Mouse (Mus musculus) mammary gland, adult 2 months (tissue): ENCODE measurements around the gene Klhdc9. TPM values are rescaled to one million over a fixed set of nuclear protein-coding genes. Genes with fewer than 3 reads are reported as not detected.

Experiments used
- polyA plus RNA-seq: library from polyadenylated mRNA; depleted of rRNA; stranded (reverse); fragments of >200 nt; gene quantifications from 2 replicates; pipeline ENCODE4 v1.2.3, GENCODE M21; 2012; ENCODE audit warnings: low replicate concordance; rRNA removed

Gene Klhdc9
- 0.57 and 0.85 TPM in 2 replicates for polyA plus RNA-seq

GRCm38 (mm10) chr1:171360656-171361055, at the start of gene Klhdc9:
TSS of gene Klhdc9 (minus strand) at chr1:171360798.

GRCm38 (mm10) chr1:171388376-171389102, 27.9 kb upstream of the Klhdc9 start, which contains the start of gene Arhgap30:
TSS of gene Arhgap30 (plus strand) at chr1:171388954.

GRCm38 (mm10) chr1:171369845-171370556, 9.4 kb upstream of the Klhdc9 start, which contains the start of gene Nectin4:
TSS of gene Nectin4 (plus strand) at chr1:171370099.

GRCm38 (mm10) chr1:171345225-171346094, 15.1 kb downstream of the Klhdc9 start, which contains the start of the genes Nit1 and Pfdn2:
TSS of gene Nit1 (minus strand) at chr1:171345646.
TSS of gene Pfdn2 (plus strand) at chr1:171345670.

GRCm38 (mm10) chr1:171328839-171329432, 31.7 kb downstream of the Klhdc9 start, which contains the start of gene Dedd:
TSS of gene Dedd (plus strand) at chr1:171329145.

Other genes starting within 250 kb of the Klhdc9 start
- gene Cfap126, start 246.9 kb downstream of the Klhdc9 start, polyA plus RNA-seq = 4.5 and 9.9 TPM in 2 replicates
- gene Sdhc, start 210.2 kb downstream of the Klhdc9 start, polyA plus RNA-seq = 220 and 421 TPM in 2 replicates
- gene Mpz, start 210.1 kb downstream of the Klhdc9 start, polyA plus RNA-seq = 112 and 212 TPM in 2 replicates
- gene Pcp4l1, start 164.5 kb downstream of the Klhdc9 start, polyA plus RNA-seq = 5.2 and 13.0 TPM in 2 replicates
- gene Nr1i3, start 146.8 kb downstream of the Klhdc9 start, polyA plus RNA-seq = 0.30 TPM in 1 of 2 replicates, not detected in the other
- 37.7 and 47.3 TPM in 2 replicates for gene Tomm40l, start 138.3 kb downstream of the Klhdc9 start, polyA plus RNA-seq
- 1.3 and 87.4 TPM in 2 replicates for gene Apoa2, start 135.7 kb downstream of the Klhdc9 start, polyA plus RNA-seq
- 178 and 219 TPM in 2 replicates for gene Fcer1g, start 126.4 kb downstream of the Klhdc9 start, polyA plus RNA-seq
- 4.9 and 7.1 TPM in 2 replicates for gene Adamts4, start 110.4 kb downstream of the Klhdc9 start, polyA plus RNA-seq
- 124 and 262 TPM in 2 replicates for gene Ndufs2, start 109.4 kb downstream of the Klhdc9 start, polyA plus RNA-seq
- 67.0 and 79.3 TPM in 2 replicates for gene B4galt3, start 90.5 kb downstream of the Klhdc9 start, polyA plus RNA-seq
- 51.7 and 64.2 TPM in 2 replicates for gene Ppox, start 79.6 kb downstream of the Klhdc9 start, polyA plus RNA-seq
- 53.9 and 55.7 TPM in 2 replicates for gene Usp21, start 72.8 kb downstream of the Klhdc9 start, polyA plus RNA-seq
- 15.9 and 23.3 TPM in 2 replicates for gene Ufc1, start 65.8 kb downstream of the Klhdc9 start, polyA plus RNA-seq
- 33.8 and 37.4 TPM in 2 replicates for gene Dedd, start 31.7 kb downstream of the Klhdc9 start, polyA plus RNA-seq
- gene Nit1, start 15.2 kb downstream of the Klhdc9 start, polyA plus RNA-seq = 55.1 and 59.6 TPM in 2 replicates
- gene Pfdn2, start 15.1 kb downstream of the Klhdc9 start, polyA plus RNA-seq = 4.9 and 12.0 TPM in 2 replicates
- gene Nectin4, start 9.3 kb upstream of the Klhdc9 start, polyA plus RNA-seq = 11.0 and 17.5 TPM in 2 replicates
- 25.7 and 38.8 TPM in 2 replicates for gene Arhgap30, start 28.2 kb upstream of the Klhdc9 start, polyA plus RNA-seq
- 90.8 and 91.2 TPM in 2 replicates for gene Usf1, start 50.5 kb upstream of the Klhdc9 start, polyA plus RNA-seq
- gene Tstd1, start 58.1 kb upstream of the Klhdc9 start, polyA plus RNA-seq = 1.5 and 3.1 TPM in 2 replicates
- 34.4 and 58.0 TPM in 2 replicates for gene F11r, start 76.7 kb upstream of the Klhdc9 start, polyA plus RNA-seq
- 1.8 and 4.2 TPM in 2 replicates for gene Alyref2, start 142.7 kb upstream of the Klhdc9 start, polyA plus RNA-seq
- gene Itln1, start 174.5 kb upstream of the Klhdc9 start, polyA plus RNA-seq = 0.27 TPM in 1 of 2 replicates, not detected in the other
- 1.1 and 2.3 TPM in 2 replicates for gene Cd244a, start 198.4 kb upstream of the Klhdc9 start, polyA plus RNA-seq
- 11.6 and 13.6 TPM in 2 replicates for gene Ly9, start 246.6 kb upstream of the Klhdc9 start, polyA plus RNA-seq